Comparison of ENCODE assay signal across 9 mouse cellular contexts in genomic region chr15:14628523-14628922, GRCm38 (mm10).
A peak's percentile ranks its signal among the peaks of the same experiment; 100 is the strongest.
DNase-seq lines count a peak whose midpoint lies in the region; ATAC-seq and TF ChIP-seq lines count a peak whose summit lies in the region.
"Had no signal": no experiment of that assay in that cellular context is flagged by ENCODE, and none has a peak within 500 bp of the region (broad histone marks: within the 10 kb centered on the region; RNA-seq: fewer than 3 reads in every experiment).

No protein-coding gene starts in this region.

- no peaks in the 10 kb centered on the region for H3K4me1 ChIP-seq in lung, adult 2 months (ENCODE audit: control insufficient read depth, insufficient read depth, low read length)
- no peaks in the 10 kb centered on the region for H3K4me1 ChIP-seq in embryonic facial prominence, embryonic 10.5 days
- H3K4me1 ChIP-seq: limb, embryonic 15.5 days had no signal

- DNase-seq in cerebellum, adult 18-20 months: peak; percentile 7 to 9
- DNase-seq in lung, adult 2 months: no peak
- DNase-seq in lung, postnatal 25 days (ENCODE audit: low spot score): no peak
- DNase-seq in embryonic facial prominence, embryonic 10.5 days (ENCODE audit: low spot score): peak; percentile 11
- peak; percentile 70 for DNase-seq in retina, postnatal 1 day
- DNase-seq in yolk sac, embryonic 10.5 days (ENCODE audit: low spot score): no peak
- no peak for DNase-seq in spleen, postnatal 10 days (ENCODE audit: low spot score in 2 of 2)

- no peaks in the 10 kb centered on the region for H3K9me3 ChIP-seq in embryonic facial prominence, embryonic 10.5 days
- H3K9me3 ChIP-seq: limb, embryonic 15.5 days had no signal

- H3K4me3 ChIP-seq in lung, adult 2 months (replicated peaks; ENCODE audit: extremely low read depth, low read depth, low read length): no peak overlapping the region
- H3K4me3 ChIP-seq in embryonic facial prominence, embryonic 10.5 days: no peak overlapping the region
- H3K4me3 ChIP-seq: limb, embryonic 15.5 days had no signal

- WGBS in lung, adult 2 months: 29% methylated on average over 1 of the region's 1 CpGs
- WGBS in embryonic facial prominence, embryonic 10.5 days: 70% methylated on average over 1 of the region's 1 CpGs

- no peaks in the 10 kb centered on the region for H3K36me3 ChIP-seq in embryonic facial prominence, embryonic 10.5 days (replicated peaks)
- H3K36me3 ChIP-seq: limb, embryonic 15.5 days had no signal

- no peaks in the 10 kb centered on the region for H3K27me3 ChIP-seq in embryonic facial prominence, embryonic 10.5 days (replicated peaks; ENCODE audit: low read depth, poor library complexity, severe bottlenecking)
- H3K27me3 ChIP-seq: limb, embryonic 15.5 days had no signal

- peak; percentile 16; the same call in 1 of the 2 replicates for TF ChIP-seq CTCF in lung, adult 2 months (IDR thresholded peaks at IDR 0.05; ENCODE audit: insufficient read depth, low read length)

- ATAC-seq in cerebellum, adult (ENCODE audit: insufficient number of reproducible peaks, low FRiP score, low TSS enrichment): no peak

- TF ChIP-seq POLR2A in lung, adult 2 months (IDR thresholded peaks at IDR 0.05; ENCODE audit: borderline replicate concordance, extremely low read depth, low read depth, low read length): no peak

- H3K27ac ChIP-seq in embryonic facial prominence, embryonic 10.5 days (replicated peaks): no peak overlapping the region
- H3K27ac ChIP-seq: limb, embryonic 15.5 days had no signal

Comparison
In these comparisons a context has a peak if more than half of its experiments do, and no peak if none do; other contexts are left out.
1. DNase-seq: peak in cerebellum, adult 18-20 months (2 of 2), embryonic facial prominence, embryonic 10.5 days (single experiment) and retina, postnatal 1 day (single experiment); none in lung, adult 2 months (single experiment), lung, postnatal 25 days (single experiment), yolk sac, embryonic 10.5 days (single experiment) and spleen, postnatal 10 days (0 of 2).